Mouse (Mus musculus) urinary bladder, postnatal 4 days (tissue): ENCODE data around the gene Mdp1.

Experiments
- DNase-seq, 2 experiments: peaks; one replicate each; pipeline ENCODE4 v3.0.0; 2021 to 2022; ENCODE audit warnings: low spot score in 2 of 2

Mdp1 gene

DNA sequence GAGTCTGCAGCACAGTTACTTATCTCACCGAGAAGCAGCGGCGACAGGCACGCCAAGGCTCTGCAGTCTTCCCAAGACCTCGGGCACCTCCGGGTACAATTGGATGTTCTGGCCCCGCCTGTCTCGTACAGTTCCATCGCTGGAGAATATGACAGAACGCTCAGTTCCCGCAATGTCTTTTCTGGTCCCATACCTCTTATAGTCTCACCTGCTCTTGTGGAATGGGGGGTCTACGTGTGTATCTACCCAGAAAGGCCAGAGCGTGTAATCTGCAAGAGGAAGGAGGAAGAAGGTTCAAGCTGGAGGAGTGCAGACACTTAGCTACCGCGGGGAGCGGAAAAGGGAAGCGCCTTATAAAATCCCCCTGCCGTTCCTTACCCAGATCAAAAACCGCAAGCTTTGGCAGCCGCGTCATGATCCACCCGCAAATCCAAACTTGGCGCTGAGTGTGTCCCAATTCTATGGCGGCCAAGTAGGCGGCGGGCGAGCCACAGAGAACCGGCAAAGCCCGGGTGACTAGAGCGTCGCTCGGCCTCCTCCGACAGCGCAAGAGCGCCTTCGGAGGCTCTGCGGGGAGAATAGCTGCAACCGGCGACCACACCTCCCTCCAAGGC is at the start of gene Mdp1:
Gene Mdp1, minus strand, starts transcription at position 549 of the 614 bp plus-strand sequence.
- peak; percentile 70 to 71 for DNase-seq

DNA sequence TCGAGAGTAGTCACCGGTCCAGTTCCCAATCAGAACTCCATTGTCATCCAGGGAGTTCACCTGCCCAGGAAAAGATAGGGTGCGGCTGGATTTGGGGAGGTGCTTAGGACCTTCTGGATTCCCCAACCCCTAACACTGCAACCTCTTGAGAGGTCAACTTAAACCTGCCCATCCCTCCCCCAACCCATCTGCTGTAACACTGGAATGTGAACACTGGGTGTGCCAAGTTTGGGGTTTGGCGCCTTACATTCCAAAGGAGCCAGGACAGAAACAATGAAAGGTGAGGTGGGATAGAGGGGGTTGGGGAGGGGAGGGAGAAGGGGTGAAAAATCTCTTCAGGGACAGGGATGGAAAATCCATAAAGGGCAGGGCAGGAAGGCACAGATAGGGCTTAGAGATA is 49.2 kb upstream of the Mdp1 start:
- no peak for DNase-seq

DNA sequence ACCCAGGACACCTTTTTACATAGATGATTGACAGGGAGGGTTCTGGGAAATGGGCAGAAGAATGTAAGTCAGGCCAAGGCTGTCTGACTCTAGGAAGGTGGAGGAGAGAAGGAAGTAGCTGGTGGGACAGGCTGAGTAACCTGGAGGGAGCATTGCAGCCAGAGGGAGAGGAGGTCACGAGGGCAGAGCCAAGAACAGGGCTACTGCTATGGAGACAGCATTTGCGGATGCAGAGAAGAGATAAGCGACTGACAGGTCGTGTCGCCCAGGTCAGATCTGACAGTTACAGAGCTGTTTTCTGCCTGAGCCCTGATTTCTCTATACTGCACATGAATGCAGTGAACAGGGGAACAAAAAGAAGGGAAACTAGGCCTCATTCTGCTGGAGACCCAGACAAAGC is 47.1 kb upstream of the Mdp1 start:
- DNase-seq: no peak

DNA sequence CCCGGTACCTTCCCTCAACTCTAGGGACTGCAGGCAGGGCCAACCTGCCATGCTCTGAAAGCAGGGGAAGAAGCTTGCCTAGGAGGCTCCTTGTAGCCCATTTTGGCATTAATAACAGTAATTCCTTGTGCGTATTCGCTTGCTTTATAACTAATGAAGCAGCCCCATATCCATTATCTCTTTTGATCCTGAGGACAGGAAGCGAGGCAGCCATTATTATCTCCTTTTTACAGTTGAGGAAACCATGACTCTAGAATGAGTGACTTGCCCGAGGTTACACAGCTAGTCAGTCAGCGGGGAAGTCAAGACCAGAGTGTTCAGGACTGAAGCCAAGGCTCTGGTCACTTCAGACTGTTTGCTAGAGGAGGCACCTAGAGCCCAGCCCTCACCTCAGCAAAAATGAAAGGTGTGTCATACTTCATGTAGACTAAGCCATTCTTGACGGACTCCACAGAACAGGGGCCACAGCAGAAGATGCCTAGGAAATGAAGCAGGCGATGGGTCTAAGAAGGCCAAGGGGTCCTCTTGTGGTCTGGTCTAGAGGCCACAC is 45.8 kb upstream of the Mdp1 start:
- no peak for DNase-seq

DNA sequence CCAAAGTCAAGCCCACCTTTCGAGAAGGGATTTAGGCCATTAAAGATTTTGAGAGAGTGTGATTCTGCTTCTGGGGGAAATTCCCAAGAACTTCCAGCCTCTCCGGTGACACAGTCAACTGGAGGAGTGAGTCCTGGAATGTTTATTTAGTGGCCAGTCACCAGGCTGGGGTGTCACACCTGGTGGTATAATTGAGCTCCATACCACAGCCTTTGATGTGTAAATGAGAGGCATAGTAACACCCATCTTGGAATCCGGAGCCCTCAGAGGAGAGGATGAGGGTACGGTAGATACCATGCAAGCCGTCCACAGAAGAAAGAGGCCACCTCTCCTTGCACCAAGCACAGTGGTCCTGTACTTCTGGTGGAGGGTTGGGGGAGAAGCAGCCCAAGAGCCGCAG is 42.5 kb upstream of the Mdp1 start:
- DNase-seq: no peak

DNA sequence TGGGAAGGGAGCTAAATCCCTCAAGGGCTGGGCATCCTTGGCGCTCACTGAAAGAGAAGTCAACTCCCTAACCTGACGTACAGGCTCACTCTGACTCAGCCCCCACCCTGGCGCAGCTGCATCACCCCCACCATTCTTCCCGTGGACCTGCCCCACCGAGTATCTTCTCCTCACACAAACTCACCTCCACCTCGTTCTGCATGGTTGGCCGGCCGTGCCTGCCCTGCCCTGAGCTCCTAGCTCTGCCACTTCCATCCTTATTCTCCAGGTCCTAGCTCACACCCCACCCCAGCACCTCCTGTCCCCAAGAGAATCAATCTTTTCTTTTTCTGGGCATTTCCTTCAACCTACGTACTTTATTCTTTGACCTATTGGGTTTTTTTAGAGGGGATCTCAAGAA is 40.8 kb upstream of the Mdp1 start:
- DNase-seq: no peak

DNA sequence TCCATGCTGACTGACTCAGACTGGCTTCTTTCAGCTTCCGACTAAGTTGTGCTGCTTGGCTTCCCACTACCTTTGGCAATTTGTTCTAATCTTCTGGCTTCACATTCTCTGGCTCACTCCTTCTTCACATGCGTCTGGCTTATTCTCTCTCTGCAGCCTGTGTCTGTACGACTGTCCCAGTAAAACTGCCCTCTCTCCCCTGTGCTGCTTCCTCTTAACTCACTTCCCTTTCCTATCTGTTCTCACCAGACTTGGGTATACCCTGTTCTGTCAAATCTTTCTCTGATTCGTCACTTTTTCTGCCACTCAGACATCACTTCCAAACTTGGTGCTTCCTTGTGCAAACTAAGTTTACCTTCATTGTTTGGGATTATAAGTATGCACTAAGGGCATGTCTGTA is 36.9 kb upstream of the Mdp1 start:
- no peak for DNase-seq

DNA sequence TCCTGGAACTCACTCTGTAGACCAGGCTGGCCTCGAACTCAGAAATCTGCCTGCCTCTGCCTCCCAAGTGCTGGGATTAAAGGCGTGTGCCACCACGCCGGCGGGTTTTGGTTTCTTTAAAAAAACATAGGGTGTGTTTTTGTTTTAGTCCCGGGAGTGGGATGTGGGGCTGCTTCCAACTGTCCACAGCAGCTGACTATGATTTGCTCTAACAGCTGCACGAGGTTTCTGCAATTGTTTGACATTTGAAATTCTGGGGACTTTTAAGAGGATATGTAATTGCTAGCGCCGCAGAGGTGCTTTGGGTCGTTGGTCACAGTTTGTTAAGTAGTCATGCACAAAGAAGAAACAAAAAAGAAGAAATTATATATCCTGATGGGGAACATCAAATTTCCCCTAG is 29.1 kb upstream of the Mdp1 start:
- DNase-seq: no peak

DNA sequence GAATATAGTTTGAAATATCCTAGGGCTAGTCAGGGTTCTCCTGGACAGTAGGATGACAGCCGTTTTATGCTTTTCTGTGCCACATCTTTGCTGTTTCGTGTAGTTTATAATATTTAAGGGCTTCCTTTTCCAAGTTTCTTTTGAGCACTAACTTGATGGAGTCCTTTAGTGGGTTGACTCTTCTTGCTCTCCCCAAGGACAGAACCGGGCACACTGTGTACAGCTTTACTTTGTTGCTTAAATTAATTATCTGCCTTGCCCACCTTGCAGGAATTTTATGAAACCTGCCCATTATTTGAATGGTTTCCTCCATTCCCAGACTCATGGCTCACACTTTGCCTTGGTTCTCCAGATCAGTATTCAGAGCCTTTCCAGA is 21.8 kb upstream of the Mdp1 start:
- DNase-seq: no peak

DNA sequence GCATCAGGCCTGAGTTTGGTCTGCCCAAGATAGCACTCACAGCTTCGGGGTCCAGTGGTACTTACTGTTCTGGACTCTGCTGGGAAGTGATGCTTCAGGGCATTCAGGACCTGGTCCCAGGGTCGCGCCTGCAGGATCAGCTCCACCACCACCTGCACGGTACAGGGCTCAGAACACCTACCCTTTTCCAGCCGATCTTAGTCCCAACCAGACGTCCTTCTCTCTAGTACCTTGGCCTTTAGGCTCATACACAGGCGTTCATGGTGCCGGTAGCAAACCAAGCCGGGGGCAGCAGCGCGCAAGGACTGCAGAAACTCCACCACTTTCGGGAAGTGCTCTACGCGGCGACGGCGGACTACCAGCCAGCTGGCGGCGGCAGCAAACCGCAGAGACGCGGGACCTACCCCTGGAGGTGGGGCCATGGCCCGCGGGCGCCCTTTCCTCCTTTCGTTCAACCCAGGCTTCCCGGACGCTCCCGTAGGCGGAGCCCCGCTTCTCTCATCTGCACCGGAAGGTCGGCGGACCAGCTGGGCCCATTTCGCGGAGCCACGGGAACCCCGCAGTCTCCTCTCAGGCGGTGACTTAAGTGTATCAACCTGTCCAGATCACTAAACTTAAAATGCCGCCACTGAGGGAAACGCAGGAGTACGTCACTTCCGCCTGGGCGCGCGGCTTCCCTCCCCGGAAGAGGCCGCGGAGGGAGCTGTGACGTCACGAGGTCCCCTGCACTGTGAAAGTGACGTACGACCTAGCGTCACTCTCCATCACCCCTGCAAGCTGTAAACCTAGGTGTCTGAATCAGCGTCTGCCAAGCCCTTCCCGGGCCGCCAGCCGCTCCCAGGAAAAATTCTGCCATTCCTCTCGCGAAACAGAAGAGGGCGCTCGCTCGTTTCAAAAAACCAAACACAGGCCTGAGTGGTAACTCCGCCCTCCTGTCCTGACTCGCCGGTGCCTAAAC is 21.1 kb upstream of the Mdp1 start, which contains the start of gene Tinf2:
Gene Tinf2, minus strand, starts transcription at position 661 of the 958 bp plus-strand sequence.
- peak; percentile 87 to 92 for DNase-seq

DNA sequence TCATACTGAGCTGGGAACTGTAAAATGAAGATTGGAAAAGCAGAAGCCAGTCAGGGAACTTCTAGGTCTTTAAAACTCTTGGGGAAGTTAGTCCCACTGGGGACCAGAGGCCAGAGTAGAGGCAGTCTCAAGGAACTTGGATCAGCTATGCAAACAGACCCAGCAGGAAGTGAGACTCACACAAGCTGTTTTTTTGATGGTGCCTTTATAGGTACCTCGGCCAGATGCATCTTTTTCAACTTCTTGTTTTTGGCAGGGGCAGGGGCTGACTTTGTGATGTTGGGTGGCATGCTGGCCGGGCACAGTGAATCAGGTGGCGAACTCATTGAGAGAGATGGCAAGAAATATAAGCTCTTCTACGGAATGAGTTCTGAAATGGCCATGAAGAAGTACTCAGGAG is 17.3 kb upstream of the Mdp1 start:
- no peak for DNase-seq

DNA sequence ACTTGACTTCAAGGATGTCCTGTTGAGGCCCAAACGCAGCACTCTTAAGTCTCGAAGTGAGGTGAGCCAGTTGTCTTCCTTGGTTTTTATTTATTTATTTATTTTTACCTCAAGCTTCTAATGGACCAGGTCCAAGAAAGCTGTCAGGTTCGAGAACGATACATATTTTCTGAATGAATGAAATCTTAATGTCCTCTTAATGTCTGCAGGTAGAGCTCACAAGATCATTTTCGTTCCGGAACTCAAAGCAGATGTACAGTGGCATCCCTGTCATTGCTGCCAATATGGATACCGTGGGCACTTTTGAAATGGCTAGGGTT is 12.4 kb upstream of the Mdp1 start:
- DNase-seq: no peak

DNA sequence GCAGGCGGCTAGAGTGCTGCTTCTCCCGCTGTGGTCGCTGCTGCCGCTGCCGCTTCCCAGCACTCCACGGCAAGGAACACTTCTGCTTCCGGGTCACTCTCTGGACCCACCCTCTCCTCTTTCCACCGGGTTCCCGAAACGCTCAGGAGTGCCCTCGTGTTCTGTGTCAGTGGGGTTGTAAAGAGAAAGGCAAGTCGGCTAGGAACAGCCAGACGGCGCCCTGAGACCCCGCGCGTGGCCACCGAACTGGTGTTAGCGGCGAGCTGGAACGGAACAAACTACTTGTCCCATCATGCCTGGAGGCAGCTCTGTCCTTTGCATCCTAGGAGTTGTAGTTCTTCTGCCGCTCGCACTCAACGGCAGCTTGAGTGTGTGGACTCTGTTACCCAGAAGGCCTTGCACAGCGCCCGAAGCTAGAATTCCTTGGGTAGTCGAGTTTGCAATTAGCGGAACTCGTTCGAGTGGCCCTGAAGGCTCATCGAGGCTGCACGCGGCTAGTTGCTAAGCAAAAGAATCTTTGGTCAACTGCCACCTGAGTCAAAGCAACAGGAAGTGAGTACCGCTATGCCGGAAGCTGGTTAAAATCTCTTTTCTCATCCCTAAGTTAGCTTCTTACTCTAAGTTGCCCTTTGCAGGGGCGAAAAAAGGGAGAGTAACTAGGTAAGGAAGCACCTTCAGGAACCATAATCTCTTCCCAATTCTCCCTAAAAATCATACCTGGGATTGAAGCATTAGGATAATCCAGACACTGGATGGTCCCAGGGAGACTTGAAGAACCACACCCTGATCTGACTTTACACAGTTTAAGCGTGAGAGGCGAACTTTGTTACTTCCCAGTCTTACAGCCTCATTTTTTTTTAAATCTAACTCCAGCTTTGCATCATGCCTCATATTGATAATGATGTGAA is 11.8 kb upstream of the Mdp1 start, which contains the start of the genes Gmpr2 and Nedd8:
Gene Gmpr2, plus strand, starts transcription at position 109 of the 908 bp plus-strand sequence.
Gene Nedd8, minus strand, starts transcription at position 292 of the 908 bp plus-strand sequence.
- peak; percentile 84 to 86 for DNase-seq

DNA sequence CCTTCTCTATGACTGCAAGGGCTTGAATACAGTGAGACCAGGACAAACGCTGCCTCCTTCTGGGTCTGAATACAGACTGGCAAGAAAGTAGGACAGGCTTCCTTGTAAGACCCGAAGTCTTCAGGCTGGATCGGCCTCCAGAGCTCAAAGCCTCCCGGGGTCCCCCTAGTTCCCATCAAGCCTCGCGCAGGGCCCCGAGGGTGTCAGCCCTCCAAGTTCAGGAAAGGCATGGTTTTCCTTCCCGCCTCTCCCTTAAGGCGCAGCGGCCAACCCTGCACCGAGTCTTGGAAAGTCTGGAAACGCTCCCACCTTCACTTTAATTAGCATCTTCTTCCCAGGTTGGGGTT is 11.2 kb upstream of the Mdp1 start:
- no peak for DNase-seq

DNA sequence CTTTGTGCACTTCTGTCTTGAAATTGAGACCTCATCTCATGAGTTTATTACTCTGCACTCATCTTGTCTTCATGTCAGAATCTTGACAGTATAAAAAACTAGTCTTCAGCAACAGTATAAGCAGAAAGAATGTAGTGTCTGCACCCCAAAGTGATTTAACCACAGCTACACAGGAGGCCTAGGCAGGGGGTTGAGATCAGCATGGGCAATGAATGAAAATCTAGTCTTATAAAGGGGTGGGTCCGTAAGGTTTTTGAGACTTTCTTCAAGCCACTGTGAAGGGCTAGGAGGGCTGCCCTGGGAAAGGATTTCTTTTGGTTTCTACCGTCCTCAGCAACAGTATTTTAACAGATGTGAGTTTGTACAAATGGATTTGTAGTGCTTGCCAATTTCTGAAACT is 328 bp upstream of the Mdp1 start:
- no peak for DNase-seq

DNA sequence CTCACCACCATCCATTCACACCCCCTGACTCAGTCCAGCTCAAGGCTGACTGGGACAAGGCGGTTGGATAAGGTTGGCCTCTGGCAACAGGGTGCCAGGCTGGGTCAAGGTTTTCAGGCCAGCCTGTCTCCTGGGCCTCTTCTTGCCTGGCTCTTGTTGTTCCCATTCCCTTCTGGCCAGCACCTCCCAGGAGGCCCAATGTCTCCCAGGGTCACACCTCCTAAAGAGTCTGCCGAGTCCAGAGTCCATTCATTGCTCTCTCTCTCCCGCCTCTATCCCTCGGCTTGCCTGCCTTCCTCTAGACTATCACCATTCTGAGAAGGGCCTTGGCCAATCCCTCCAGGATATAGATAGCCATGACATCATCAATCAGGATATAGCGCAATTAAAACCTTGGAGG is 2.3 kb downstream of the Mdp1 start:
- DNase-seq: no peak

DNA sequence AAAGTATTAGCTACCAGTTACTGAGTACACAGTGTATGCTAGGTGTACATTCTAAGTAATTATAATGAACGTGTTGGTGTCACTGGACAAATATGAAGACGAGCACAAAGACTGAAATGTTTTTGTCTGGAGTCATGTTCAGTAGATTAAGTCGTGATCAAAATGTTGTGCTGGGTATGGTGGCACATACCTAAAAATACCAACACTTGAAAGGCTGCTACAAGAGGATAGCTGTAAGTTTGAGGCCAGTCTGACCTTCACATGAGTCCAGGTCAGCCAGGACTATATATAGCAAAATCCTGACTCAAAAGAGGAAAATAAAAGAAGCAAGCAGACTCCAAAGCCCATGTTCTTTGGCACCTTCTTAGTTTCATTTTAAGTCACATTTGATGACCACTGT is 3.4 kb downstream of the Mdp1 start:
- DNase-seq: no peak

DNA sequence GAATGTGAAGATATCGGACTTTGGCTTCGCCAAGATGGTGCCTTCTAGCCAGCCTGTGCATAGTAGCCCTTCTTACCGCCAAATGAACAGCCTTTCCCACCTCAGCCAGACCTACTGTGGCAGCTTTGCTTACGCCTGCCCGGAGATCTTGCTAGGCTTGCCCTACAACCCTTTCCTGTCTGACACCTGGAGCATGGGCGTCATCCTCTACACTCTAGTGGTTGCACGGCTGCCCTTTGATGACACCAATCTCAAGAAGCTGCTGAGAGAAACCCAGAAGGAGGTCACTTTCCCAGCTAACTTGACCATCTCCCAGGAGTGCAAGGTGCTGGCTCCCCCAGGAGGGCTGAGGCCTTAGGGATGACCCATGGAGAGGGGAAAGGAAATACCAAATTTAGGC is 8.8 kb downstream of the Mdp1 start:
- DNase-seq: no peak

DNA sequence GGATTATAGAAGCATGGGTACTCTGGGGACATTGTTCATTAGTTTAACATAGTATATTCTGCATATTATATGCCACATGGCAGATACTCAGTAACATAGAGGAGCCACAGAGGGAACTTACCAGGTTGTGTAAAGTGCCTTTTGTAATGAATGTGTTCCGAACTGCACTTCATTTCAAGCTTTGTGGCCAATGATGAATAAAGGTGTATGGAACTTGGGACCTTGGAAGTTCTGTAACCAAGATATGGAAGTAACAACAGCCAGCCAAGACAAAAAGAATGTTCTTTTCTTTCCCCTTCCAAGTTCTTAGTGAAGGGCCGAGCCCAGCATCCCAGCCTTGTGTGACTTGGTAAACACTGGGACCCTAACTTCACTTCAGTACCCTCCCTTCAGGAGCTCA is 10.4 kb downstream of the Mdp1 start, which contains the start of gene Tssk4:
Gene Tssk4, plus strand, starts transcription at position 301 of the 400 bp plus-strand sequence.
- no peak for DNase-seq

DNA sequence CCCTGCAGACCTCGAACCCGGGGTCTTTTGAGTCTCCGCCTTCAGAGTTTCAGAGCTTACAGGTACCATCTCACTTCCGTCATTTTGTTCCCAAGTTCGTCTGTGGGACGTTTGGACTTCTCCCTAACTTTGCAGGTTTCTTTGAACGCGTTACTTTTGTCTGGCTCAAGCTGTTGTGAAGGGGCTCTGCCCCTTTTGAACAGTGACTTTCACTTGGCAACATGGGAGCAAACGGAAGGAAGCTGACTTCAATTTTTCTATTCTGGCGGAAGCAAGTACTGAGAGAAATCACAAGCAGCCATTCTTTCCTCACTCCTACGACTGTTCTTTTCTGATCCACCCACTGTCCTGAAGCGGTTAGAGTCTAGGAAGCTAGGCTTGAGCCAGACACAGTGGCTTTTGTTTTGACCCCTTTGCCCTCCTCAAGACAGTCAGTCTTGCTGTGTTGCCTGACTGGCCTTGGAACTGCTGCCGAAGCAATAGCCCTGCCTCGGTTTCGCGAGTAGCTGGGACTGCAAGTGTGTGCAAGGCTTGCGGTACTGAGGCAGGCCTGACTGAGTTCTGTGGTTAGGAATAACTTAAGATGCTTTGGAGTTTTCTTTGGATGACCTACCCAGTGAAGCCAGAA is 15.9 kb downstream of the Mdp1 start:
- DNase-seq: no peak
